Mouse (Mus musculus) embryo, embryonic 9.5 days (tissue): ENCODE measurements around the gene Rbm28.

Experiments used
- DNase-seq: peaks from one replicate; pipeline ENCODE4 v3.0.0-alpha.2; 2017; ENCODE audit errors: extremely low spot score

Gene Rbm28

DNA sequence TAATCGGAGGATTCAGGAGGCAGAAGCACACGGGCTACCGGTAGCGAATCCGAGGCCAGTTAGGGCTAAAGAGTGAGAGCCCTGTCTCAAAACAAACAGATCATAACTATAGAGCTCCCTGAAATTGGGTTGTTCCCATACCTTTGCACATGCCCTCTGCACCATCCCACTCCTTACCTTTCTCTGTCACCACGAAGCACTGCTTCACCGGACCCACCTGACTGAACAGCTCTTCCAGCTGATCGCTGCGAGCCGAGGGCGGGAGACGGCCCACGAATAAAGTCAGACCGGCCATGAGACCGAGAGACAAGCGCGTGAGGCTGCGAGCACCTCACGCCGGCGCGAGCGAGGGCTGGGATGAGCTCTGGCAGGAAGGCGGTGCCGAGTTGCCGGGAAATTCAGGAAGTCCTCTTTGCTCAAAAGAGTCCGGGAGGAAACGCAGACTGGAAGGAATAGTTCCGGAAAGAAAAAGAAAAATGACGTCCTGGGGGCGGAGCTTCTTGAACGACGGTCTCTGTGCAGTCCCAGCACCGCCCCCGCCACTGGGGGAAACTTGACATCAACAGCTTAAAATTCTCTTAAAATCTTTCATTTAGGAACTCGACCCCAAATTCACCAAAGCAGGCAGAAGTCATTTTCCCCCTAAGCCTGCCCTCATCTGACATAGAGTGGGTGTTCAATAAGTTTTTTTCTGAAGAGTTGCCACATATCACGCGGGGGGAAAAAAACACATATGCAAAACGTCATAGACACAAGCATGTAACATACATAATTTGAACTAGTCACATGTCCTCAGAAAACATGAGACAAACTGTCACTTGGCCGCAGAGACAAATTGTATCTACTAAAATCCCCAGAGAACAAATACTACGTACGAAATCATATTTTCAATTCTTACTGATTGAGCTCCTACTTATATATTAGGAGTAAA lies at the start of gene Rbm28:
Gene Rbm28 (minus strand): TSS at position 693 of the 931 bp plus-strand sequence.
- DNase-seq = peak; percentile 93

DNA sequence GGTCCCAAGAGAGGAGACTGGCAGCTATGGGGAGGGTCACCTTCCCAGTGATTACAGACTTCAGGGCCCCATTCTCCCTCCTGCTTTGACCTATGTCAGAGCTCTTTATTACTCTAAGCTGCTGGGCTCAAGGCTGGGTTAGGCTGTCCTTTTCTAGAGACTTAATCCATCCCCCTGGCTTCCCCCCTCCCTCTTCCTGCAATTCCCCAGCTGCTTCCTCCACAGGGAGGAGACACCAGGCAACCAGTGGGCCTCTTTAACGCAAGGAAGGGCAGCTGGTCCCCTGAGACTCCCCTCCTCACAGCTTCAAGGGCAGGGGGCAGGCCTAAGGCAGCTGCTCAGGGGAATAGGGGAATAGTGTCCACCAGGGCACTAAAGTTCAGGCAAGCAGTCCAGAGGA lies 49.4 kb upstream of the Rbm28 start:
- DNase-seq = no peak

DNA sequence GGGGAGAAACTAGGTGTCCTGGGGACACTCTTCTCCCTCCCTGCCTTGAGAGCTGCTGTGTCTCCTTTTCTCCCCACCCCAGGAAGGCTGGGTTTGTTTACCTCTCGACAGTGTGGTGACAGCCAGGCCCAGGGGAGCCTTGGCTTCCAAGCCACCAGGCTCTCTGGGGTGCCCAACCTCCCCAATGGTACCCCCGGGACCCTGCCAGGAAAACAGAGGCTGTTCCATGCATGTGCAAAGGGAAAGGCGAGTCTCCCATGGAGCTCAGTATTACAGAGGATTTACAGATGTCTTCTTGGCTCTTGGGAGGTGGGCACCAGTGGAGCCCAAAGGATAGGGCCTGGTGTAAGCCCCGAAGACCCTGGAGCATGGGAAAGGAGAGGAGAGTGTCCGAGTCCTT lies 48.6 kb upstream of the Rbm28 start:
- DNase-seq = no peak

DNA sequence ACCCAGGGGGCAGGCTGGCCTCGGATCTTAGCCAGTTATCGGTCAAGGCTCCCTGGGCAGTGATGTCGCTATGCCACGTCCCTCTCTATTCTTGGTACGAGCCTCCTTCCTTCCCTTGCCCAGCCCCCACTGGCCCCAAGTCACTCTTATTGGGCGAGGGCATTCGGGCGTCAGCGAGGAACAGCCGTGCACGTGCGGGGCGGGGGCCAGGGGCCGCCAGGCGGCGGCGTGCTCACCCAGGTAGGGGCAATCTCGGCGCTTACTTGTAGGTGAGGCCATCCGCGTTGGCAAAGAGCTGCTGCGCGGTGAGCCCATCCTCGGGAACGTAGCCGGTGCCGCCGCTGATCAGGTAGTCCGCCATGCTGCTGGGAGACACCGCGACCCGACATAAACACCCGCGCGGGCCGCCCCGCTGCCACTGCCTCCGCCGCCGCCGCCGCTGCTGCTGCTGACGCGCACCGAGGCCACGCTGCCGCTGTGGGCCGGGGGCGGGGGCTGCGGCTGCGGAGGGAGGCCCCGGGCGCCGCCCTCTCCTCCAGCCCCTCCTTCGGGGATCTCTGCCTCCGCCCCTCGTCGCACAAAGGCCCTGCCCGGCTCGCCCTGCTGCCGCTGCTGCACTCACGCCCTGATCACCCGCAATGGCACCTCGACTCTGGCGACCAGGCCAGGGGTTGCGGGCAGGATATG lies 47.1 kb upstream of the Rbm28 start:
- peak; percentile 86 for DNase-seq

DNA sequence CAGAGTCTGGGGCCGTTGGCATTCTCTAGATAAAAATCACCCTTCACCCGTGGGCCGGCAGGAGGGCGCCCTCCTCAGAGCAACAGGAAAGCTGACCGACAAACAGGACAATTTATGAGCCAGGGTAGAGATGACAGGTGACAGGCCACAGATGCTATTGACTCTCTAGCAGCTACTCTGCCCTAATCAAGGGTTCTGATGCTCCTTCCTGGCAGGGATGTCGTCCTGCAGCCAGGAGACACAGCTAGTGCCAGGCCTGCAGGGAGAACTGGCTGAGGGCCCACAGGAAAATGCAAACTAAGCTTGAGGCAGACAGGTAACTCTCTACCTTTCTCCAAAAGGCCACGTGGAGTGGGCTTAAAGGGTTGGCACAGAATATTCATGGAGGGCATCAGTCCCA lies 46.3 kb upstream of the Rbm28 start:
- no peak for DNase-seq

DNA sequence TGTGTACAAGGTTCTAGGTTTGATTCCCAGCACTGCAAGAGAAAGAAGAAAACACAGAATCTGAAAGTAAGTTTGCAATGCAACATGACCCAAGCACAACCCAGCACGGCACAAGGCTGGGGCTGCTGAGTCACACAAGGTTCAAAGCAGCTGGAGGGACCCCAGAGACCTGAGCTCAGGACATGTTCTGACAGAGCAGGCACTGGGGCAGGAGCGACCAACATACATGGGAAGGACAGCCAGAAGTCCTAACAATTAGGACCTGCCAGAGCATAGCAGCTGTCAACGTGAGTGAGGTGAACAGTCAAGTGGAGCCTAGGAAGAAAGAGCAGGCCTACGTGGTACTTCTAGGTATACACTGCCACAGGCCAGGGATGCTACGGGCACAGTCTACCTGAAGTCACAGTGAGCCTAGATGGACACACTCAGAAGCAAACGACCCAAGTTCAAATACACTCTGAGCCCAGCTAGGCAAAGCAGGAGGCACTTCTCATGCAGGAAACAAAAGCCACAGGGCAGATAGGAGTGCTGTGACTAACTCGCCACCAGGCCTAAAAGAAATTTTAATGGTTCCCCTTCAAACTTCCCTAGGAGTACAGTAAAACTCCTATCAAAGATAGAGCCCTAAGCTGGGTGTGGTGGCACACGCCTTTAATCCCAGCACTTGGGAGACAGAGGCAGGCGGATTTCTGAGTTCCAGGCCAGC lies 45.6 kb upstream of the Rbm28 start:
- no peak for DNase-seq

DNA sequence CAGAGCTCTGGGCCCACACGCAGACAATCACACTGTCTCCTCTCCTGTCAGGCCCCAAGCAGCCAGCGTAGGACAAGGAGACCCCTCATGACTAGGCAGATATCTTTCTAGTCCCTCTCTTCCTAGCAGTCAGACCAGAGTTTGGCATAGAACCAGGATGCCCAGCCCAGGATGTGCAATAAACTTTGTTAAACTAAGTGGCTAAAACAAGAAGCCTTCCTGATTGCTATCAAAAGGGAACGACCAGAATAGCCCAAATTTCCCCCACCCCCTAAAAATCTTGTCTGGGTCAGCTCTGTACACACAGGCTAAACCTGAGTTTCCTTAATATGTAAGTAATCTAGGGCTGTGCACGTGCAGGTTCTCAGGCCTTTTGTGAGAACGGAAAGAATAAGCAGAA lies 43.4 kb upstream of the Rbm28 start:
- DNase-seq = no peak

DNA sequence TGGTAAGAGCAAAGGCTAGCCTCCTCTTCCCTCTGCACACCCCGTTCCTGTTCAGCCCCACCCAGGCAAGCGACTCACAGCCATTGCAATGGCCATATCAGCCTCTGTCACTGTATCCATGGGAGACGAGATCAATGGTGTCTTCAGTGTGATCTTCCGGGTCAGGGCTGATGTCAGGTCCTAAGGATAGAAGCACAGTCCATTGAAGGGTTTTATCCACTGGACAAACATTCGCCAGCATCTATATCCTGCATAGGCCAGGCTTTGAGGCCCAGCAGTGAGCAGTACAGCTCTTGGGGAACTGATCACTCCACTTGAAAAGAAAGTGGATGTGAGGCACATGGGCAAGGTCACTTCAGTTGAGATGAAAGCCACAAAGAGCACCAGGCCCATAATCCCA lies 42.2 kb upstream of the Rbm28 start:
- DNase-seq = no peak

DNA sequence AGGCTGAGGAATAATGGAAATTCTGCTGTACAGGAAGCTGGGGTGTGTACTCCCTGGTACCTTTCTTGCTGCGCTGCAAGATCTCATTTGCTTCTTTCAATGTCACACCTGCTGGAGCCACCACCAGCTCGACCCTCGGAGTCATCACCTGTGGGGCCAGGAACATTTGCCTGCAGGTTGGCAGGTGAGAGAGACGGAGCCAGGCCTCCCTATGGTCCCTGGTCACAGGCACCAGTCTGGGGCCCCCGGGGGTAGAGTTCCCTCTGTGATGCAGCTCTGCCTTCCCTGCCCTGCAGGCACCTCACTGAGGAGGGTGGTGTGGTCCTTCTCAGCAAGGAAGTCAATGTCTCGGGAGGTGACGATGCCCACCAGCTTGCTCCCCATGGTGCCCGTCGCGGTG lies 41.2 kb upstream of the Rbm28 start:
- no peak for DNase-seq

DNA sequence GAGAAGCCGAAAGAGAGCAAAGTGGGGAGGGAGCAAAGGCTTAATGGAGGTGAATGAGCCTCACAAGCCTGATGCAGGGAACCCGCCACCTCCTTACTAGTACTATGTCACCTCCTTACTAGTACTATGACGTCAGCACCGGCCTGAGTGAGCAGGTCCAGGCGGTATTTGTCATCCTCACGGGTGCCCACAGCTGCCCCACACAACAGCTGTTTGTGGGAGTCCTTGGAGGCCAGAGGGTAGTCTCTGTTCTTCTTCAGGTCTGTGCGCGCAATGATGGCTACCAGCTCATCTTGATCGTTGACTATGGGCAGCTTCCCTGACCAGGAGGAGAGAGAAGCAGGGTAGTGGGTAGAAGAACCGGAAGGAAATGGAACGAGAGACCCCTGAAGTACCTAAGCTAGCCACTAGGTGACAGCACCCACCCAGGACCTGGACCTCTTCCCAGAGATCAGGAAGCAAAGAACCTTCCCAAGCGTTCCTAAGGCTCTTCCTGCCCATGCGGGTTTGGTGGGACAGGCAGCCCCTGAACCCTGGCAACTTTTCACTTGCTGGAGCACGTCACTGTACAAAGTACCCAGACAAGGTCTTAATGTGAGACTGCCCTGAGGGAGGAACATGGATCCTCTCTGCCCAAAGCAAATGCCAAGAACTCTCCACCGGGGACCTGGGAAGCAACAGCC lies 40.3 kb upstream of the Rbm28 start:
- peak; percentile 72 for DNase-seq

DNA sequence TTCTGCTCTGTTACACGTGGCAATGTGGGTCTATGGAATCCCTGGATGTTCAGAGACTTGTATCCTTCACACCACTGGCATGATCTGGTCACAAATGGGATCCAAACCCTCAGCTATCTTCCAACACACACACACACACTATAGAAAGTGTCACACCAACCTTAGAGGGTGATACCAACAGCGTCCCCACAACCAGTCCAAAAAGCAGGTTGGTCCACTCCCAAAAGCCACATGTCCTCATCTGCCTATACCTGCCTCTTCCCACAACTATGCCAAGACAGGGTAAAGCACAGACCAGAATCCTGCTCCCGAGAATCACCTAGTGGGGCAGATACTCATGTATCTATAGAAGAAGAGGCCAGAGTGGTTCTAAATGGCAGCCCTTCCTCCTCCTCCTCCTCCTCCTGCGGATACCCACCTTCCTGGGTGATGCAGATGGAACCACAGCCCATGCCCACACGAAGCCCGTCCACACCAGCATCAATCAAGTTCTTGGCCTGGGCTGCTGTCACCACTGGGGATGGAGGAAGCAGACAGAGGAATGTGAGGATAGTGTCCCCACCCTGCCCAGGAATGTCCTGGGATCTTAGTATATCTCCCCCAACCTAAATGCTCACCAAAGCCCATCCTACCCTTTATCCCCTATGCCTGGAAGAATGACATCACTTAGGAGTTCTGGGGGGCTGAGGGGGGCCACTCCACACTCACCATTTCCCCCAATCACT lies 39.2 kb upstream of the Rbm28 start:
- no peak for DNase-seq

DNA sequence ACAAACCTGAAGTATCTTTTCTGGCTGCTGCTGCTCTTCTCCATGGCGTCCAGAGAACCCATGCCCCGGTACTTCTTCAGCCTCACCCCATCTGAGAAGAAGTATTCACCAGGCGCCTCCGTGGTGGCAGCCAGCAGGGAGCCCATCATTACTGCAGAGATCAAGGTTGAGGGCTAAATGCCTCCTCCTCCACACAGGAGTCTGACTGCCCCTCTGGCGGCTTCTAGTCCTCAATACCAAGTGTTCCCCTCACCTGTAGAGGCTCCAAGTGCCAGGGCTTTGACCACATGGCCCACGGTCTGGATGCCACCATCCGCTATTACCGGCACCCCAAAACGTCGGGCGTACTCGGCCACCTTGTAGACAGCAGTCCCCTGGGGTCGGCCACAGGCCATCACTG lies 38.3 kb upstream of the Rbm28 start:
- no peak for DNase-seq

DNA sequence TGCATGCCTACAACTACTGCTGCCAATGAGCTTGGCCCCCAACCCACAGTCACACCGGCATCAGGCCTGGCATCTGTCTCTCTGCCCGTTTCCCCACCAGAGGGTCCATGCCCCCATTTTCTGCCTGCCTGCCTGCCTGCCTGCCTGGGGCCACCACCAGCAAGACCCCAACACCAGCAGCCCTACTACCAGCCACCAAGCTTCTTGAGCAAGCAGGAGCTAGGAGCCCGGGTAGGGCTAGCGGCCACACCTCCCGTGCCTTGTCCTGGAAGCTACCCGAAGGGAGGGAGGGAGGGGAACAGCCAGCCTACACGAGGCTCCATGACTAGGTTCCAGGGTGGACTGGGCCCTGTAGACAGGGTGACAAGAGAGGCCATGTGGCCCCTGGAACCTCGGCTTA lies 37.2 kb upstream of the Rbm28 start:
- DNase-seq = no peak

DNA sequence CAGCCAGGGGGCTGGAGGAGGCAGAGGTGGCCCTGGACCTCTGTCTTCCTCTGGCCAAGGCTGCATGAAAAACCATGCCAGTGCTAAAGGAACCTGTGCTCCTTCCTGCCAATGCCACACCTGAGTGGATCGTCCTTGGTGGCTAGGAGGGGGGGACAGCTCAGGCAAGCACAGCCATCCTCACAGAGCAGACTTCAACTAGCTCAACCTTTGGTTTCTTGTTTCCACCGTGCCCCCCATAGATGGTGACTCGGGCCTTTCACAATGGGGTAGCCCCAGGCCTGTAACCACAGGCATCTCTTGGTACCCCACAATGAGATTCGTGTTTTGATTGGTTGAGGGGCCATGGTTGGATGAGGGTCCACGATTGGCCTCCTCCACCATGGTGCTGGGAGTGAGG lies 36.5 kb upstream of the Rbm28 start:
- no peak for DNase-seq

DNA sequence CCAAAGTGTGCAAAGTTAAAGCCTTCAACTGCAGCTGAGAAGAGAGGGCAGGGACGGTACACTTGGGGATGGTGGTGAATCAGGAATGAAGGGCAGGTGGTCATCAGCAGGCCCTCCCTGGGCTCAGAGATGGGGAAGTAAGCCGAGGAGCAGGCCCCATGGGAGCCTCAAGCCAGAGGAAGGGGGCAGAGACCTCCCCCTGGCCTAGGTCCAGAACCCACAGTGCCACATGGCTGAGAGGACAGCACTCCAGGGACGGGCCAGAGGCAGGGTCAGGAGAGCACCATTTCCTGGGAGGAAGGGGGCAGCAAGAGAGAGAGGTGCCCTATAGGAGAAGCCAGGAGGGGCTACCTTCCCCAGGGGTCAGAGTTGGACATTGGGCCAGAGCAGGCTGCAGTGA lies 35.7 kb upstream of the Rbm28 start:
- no peak for DNase-seq

DNA sequence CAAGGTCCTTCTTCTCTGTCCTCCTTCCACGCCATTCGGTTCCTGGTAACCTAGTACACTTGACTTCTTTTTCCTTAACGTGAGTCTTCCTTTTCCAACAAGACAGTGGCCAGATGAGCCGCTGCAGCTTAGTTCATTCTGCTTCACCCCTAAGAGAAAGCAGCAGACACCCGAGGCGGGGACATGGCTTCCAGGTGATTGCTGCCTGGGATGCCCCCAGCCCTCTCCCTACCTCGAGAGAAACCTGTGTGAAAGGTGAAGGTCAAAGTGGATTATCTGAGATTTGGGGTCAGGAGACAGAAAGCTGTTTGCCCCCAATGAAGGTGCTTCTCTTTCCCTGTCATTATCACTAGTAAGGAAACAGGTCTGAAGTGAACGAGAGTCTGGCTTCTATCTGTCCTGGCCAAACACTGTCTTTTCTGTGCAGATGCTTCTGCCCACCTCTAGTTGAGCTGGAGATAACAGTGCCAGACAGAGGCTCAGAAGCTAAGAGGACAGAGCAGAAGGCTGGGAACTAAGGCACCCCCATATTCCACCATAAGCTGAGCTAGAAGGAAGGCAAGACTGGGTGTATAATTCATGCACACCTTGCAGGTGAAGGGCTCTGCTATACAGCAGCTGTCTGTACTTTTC lies 34.5 kb upstream of the Rbm28 start:
- DNase-seq = no peak

DNA sequence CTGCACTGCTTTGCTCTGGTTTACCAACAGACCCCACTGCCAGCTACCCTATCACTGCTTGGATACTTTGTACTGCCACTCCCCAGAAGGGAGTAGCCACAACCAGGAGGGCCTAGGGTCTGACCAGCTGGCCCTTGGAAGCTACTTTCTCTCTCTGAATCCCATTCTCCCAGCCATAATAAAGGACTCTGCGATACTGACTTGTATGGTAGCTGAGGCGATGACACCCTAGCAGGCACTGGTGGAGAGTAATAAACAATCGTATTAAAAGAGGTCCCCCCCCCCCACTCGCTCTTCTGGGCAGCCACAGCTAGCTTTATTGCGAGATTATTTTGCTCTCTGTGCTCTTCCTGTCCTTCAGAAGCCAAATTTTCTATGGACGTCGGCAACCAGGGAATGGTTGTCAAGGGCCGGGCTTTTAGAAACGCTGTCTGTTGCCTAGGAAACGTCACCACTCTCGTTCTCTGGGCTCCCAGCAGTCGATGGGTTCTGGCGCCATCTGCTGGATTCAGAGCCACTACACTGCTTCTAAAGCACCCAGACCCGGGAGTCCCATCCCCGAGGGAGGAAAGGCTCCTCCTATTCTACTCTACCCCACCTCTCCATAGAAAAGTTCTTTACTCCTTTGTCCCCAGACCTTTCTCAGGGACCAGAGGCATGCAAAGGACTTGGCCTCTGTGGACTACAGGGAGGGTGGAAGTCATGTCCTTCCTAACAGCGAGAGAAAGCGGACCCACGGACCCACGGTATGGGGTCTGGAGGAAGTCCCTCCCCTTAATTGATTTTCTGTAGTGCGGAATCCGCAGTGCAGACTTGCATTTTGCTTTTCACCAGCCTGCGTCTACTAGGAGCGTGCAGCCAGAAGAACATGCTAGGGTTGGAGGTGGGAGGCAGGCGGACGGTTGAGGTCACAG lies 33.8 kb upstream of the Rbm28 start:
- peak; percentile 89 for DNase-seq

DNA sequence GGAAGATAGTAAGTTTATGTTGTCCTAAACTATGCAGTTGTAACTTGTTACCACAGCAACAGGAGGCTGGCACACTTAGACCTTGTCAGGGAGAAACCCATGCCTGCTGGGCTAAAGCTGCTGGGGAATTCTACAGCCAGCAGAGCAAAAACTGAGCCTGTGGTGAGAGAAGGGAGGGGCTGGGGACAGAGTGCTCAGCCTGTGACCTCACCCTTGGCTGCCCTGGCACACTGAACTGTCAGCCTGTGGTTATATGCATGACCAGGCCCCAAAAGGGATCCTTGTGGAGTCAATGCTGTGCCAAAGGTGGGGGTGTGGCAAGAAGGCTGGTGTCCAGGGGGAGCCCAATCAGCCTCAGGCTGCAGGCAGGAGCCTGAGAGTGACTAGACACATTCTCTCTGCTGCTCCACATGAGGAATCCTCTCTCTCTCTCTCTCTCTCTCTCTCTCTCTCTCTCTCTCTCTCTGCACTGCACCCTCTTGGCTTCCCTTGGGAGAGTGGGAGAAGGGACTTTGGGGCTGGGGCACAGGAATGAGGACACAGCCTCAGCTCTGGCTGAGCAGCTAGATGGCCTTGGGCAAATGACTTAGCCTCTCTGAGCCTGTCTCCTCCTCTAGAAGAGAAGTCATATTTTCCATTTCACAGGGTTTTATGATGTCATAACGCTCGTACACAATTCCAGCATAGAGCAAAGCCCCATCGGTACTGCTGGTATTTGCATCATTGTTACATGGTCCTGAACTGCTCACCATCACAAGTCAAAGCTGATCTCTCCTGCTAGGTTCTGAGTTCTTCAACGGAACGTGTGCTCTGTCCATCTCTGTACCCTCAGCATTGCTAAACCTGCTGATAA lies 31.3 kb upstream of the Rbm28 start:
- no peak for DNase-seq

DNA sequence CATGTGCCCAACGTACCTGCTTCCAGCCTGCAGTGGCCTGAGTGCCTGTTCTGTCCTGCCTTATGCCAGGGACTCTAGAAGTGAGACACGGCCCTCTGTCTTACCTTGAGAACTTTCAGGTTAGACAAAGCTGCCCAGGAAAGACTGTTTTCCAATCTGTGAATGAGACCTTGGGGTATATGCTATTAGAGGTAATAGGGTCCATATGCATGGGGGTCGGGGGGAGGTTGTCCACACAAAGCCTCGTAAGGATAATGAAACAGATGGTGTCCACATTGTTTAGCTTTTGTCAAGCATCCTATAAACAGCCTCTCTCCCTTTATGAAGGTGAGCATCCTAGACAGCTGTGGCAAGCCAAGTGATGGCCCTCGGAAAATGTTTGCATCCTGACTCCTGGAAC lies 30.3 kb upstream of the Rbm28 start:
- no peak for DNase-seq
